Mouse (Mus musculus): ENCODE measurements around the gene Rab8b.
"Not testable (repeated sequence)": the region's sequence is repeated elsewhere in the genome, so short reads cannot be mapped to it uniquely, and the experiment has no call there.

Gene Rab8b

GRCm38 (mm10) chr9:66886818-66887217 lies 32.7 kb downstream of the Rab8b start:
- no peak for DNase-seq

DNA sequence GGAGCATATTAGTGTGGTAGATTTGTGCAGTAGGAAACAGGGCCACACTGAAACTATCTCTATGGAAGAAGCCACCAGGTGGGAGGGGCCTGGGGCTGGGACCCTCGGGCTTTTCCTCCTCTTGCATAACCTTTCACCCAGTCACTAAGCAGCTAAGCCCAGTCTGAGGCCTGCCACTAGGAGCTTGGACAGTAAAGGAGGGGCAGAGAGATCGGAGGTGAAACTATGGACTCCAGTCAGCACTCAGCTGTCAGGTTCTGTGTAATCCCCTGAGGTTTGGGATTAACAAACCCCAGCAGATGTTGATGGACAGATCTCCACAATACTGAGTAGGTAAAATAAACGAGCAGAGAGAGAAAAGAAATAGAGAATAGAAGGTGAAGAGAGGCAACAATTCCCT lies 33.1 kb downstream of the Rab8b start:
- DNase-seq, result no peak

GRCm38 (mm10) chr9:66884609-66885008 lies 34.9 kb downstream of the Rab8b start:
- DNase-seq, result no peak

DNA sequence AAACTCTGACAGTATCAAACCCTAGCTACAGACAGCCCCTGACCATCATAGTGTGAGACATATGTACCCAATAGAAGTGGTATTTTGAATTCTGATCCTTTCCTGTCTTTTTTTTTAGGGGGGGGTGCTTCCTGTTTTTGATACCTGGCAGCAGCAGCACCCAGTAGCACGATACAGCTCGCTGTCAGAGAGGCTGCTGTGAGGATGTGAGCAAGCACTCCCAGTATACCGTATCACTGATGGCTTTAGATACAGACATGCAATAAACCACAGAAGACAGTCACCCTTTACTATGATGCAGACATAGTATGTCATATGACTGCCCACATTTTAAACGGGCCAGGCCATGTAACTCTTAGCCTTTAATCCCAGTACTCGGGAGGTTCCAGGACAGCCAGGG lies 36.0 kb downstream of the Rab8b start:
- DNase-seq, result no peak

GRCm38 (mm10) chr9:66882406-66882821 lies 37.1 kb downstream of the Rab8b start:
- DNase-seq, result peak; percentile 30

- no peak for DNase-seq
Observed at GRCm38 (mm10) chr9:66881858-66882257, 37.6 kb downstream of the Rab8b start.

DNA sequence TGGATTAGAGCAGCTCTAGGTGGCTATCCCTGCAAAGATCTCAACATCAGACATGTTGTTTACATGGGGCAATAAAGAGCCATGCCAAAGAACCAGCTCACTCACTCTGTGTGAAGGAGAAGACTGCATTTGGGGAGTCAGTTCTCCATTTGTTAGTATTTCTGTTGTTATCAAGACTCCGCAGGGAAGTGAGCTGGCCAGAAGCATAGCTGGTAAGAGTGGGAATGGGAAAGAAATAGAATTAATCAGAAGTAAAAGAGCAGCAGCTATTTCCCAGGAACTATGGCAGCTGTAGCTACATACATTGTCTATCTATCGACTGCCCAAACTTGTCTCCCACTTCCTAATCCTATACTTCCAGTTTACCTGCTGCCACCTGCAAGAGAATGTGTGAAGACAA lies 38.7 kb downstream of the Rab8b start:
- no peak for DNase-seq

DNA sequence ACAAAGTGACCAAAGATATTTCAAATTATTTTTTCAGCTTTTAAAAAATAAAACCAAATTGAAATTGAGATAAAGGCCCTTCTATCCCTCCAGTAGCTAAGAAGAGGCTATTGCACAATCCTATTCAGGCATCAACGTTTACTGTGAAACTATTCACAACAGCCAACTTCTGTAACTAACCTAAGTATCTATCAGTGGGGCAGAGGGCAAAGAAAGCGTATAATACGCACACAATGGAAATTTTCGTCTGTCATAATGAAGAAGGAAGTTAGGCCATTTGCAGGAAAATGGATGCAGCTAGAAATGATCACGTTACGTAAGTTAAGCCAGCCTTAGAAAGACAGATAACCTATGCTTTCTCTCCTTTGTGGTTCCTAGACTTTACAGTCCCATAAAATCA lies 40.0 kb downstream of the Rab8b start:
- no peak for DNase-seq

- no peak for DNase-seq
Observed at GRCm38 (mm10) chr9:66878899-66879298, 40.6 kb downstream of the Rab8b start.

DNA sequence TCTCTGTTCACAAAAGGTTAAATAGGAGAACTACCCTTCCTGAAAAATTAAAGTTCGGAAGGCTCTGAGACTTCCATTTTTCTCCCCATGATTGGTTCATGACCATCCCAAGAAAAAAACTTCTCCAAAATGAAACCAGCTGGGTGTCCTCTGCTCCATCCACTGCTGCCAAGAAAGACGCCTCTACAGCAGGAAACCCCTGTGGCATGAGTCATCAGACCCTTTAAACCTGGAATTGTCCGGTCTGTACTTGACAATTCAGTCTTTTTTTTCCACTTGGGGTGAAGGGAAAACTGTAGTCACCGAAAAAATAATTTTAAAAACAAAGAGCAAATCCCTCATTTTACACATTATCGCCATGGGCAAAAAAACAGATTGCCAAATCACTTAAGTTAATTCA lies 42.9 kb downstream of the Rab8b start:
- DNase-seq, result no peak

DNA sequence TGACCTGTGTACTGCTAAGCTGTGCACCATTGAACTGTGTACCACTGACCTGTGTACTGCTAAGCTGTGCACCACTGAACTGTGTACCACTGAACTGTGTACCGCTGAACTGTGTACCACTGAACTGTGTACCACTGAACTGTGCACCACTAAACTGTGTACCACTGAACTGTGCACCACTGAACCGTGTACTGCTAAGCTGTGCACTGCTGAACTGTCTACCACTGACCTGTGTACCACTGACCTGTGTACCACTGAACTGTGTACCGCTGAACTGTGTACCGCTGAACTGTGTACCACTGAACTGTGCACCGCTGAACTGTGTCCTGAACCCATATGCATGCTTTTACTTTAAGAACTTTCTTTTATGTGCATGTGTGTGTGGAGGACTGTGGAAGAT lies 45.2 kb downstream of the Rab8b start:
- DNase-seq, result no peak

- DNase-seq, result no peak
Observed at GRCm38 (mm10) chr9:66873531-66873930, 46.0 kb downstream of the Rab8b start.

DNA sequence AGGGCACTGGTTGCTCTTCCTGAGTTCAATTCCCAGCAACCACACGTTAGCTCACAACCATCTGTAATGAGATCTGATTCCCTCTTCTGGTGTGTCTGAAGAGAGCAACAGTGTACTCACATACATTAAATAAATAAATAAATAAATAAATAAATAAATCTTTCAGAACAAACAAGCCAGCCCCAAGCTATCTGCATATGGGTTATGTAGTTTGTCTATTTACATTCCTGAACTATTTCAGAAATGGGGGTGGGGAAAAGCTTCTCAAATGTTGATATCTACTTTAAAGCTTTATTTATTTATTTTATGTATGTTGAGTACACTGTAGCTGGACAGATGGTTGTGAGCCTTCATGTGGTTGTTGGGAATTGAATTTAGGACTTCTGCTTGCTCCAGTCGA lies 46.5 kb downstream of the Rab8b start:
- DNase-seq, result not testable (repeated sequence)

- DNase-seq, result no peak
Observed at GRCm38 (mm10) chr9:66872015-66872727, 47.3 kb downstream of the Rab8b start.

GRCm38 (mm10) chr9:66864708-66865107 lies 54.8 kb downstream of the Rab8b start:
- DNase-seq, result no peak

DNA sequence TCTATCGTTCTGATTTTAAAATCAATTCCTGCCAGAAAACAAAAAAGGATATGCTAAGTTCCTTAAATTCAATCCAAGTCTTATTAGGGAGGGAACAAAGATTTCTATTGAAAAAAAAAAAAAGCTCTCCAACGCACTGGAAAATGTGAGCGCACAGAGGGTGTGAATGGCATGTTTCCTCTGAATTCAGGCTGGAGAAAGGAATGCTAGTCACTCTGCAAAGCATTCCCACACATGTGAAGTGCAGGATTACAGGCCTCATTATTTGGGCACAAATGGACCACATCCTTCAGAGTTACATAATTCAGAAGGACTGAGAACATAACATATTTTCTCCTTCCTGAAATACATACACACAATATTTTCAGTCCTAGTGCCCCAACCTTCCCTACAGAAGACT lies 56.0 kb downstream of the Rab8b start:
- no peak for DNase-seq

- no peak for DNase-seq
Observed at GRCm38 (mm10) chr9:66862202-66862601, 57.3 kb downstream of the Rab8b start.

DNA sequence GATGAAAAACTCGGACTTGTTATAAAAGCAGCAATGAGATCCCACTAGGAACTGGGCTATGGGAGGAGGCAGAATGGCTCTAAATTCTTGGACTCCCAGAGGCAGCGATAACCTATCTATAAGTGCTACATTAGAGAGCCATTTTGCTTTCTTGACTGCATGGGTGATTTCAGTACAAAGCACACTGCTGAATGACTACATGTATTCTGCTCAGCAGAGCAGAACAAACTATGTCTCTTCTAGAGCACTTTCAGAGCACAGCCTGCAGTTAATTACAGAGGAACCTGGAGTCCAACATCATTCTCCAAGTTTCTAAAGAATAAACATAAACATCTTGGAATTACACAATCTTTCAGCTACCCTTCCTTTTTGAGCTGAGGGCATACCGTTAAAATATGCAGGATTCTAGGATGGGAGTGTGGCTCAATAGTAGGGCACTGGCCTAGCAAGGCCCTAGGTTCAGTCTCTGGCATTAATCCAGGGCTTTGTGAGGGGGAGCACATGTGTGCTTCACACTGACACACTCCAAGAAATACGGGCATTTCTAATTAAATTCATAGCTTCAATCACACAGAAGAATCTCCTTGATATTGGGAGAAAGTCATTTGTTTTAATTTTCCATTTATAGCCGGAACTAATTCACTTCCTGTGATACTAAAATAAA lies 58.3 kb downstream of the Rab8b start:
- DNase-seq, result no peak

GRCm38 (mm10) chr9:66859523-66859922 lies 60.0 kb downstream of the Rab8b start:
- no peak for DNase-seq

DNA sequence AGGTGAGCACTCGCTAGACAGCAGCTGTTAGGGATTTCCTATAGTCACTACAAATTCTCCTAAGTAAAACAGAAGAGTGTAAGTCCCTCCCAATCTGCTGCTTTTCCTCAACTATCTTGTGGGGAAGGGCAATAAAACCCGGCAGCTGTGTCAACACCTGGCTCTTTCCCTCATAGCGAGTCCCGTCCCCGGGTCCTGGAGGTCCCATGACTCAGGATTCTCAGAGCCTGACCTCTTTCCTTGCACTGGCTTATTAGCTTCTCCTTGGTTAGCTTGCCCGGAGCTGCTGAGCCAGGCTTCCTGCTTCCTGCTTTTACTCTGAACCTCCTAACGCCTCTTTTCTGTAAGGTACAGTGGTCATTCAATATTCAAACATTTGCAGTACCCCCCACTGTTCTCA lies 63.6 kb downstream of the Rab8b start:
- peak; percentile 61 for DNase-seq

DNA sequence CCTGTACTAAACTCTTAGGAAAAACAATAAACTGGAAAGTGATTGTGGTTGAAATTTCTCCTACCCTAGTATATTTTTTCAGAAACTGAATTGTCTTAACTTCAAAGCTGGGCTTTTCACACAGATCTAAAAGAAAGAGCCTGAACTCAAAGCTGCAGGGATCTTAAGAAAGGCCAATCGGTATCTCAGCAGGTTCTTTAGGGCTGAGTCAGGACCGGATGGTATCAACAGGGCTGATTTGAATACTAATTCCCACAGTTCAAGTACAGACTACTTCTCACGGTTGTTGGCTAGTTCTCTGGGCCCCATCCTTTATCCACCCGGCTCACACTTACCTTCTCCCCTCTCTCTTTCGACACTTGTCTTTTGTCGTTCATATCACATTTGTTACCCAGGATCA lies 66.9 kb downstream of the Rab8b start:
- DNase-seq, result no peak

DNA sequence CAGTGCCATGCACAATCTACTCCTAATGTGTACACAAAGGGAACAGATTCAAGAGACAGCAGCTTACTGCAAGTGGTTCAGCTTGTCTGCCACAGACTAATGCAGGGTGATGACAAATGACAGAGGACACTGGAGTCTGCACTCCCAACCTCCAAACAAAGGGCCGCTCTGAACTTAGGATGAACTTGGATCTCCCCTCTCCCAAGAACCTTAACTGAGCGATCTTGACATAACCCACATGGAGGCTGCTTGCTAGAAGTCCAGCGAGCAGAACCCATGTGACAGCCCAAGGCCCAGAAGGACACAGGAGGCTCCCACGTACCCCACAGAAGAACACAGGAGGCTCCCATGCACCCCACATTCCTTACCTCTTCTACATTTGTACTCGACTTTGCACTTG lies 68.5 kb downstream of the Rab8b start:
- DNase-seq, result no peak

DNA sequence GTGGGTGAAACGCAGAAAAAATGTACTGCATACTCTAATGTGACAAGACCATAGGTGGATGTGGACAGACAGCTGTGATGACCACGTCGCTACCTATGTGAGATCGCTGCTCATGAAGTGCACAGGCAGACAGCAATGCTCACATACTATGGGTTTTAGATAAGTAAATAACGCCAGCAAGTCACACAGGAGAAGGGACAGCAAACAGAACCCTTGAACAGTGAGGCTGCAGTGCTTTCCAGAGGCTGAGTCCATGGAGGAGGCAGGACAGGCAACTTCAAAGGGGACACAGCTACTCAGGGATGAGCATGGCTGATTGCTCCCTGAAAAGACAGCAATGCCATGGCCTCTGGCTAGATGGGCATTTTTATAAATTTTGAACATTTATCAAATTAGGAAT lies 72.7 kb downstream of the Rab8b start:
- DNase-seq, result no peak

- no peak for DNase-seq
Observed at GRCm38 (mm10) chr9:66835097-66835480, 84.4 kb downstream of the Rab8b start.

All from embryo, embryonic 11 days (tissue).